Mouse (Mus musculus) olfactory bulb, adult 2 months (tissue): ENCODE data around the gene Fermt3. TPM values are rescaled to one million over a fixed set of nuclear protein-coding genes. Genes with fewer than 3 reads are reported as not detected.
"Not testable (repeated sequence)": the region's sequence is repeated elsewhere in the genome, so short reads cannot be mapped to it uniquely, and the experiment has no call there.

Experiments used
- H3K27ac ChIP-seq: fragments of 200-500 bp; 2 replicates; pipeline ENCODE4 v1.5.1; 2012; ENCODE audit warnings: low read depth, low read length; ENCODE audit not compliant: insufficient read depth
- H3K4me1 ChIP-seq: fragments of 200-500 bp; 2 replicates; pipeline ENCODE4 v1.6.1; 2012; ENCODE audit warnings: low read length; ENCODE audit not compliant: control insufficient read depth, insufficient read depth
- H3K4me3 ChIP-seq: fragments of 200-500 bp; 2 replicates; pipeline ENCODE4 v1.5.1; 2012; ENCODE audit warnings: mild to moderate bottlenecking, low read depth, low read length, moderate library complexity; ENCODE audit not compliant: insufficient read depth
- CTCF ChIP-seq: fragments of 200-500 bp; IDR thresholded peaks from 2 replicates; pipeline ENCODE4 v1.5.1; 2012; ENCODE audit warnings: low read depth, mild to moderate bottlenecking, low read length, moderate library complexity; ENCODE audit not compliant: insufficient read depth
- POLR2A ChIP-seq: fragments of 200-500 bp; IDR thresholded peaks from 2 replicates; pipeline ENCODE4 v1.6.1; 2012; ENCODE audit warnings: mild to moderate bottlenecking, low read depth, low read length, moderate library complexity; ENCODE audit not compliant: insufficient read depth
- WGBS: fragments of 180-500 bp; shearing (Covaris S2); methylation state at CpG from one replicate; pipeline ENCODE4 v1.1.7; 2018; 5-methylcytosine and 5-hydroxymethylcytosine counted together
- polyA plus RNA-seq: library from polyadenylated mRNA; stranded (reverse); fragments of >200 nt; gene quantifications from 2 replicates; pipeline ENCODE4 v1.2.4, GENCODE M21; 2012; ENCODE audit warnings: low replicate concordance; ENCODE audit not compliant: missing spikeins, insufficient read depth, insufficient read length

The Fermt3 gene
- polyA plus RNA-seq, 1 experiment = not detected

DNA sequence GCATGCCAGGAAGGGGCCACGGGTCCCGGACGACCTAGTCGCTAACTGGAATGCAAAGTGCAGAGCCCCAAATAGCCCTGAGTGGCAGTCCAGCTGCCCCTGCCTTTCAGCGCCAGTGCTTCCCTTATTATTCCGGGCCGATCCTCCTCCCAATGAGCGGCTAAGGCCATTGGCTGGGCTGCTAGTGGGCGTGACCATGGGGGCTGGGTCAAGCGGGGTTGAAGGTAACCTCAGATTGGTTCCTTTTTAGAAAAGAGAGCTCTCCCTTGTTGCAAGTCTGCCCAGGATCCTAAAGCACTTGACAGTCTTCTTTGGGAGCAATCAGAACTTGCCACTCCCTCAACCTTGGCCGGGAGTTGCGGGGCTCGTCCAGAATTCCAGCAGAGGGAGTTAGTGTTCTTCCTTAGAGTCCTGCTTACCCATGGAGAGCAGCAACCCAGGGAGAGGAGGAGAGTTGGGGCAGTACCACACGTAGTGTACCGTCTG, 38.5 kb upstream of the Fermt3 start:
- Histone ChIP-seq H3K4me3 (peak overlapping the region; percentile 67), H3K27ac (no peak overlapping the region)
- no peak for TF ChIP-seq POLR2A
- no peak for TF ChIP-seq CTCF

GRCm38 (mm10) chr19:7057126-7057721, 38.0 kb upstream of the Fermt3 start:
- WGBS = 1% methylated on average over 16 of the region's 16 CpGs

More for the DNA sequence above, 38.5 kb upstream of the Fermt3 start:
- H3K4me1 ChIP-seq = peaks cover 23% of the 10 kb centered on the region
- 2% methylated on average over 15 of the region's 15 CpGs for WGBS

GRCm38 (mm10) chr19:7056248-7057087, 37.2 kb upstream of the Fermt3 start, which contains the start of gene Macrod1:
TSS of gene Macrod1 (plus strand) at chr19:7056810.
- no peak within 1 kb of the TSS for H3K27ac ChIP-seq
- peak within 1 kb of the TSS; percentile 67 for H3K4me3 ChIP-seq
- 1% methylated on average over 72 of the region's 72 CpGs for WGBS
- TF ChIP-seq POLR2A (0 out of 2 replicates have a peak, but pooled peaks have one; percentile 29), CTCF (no peak)
- peaks cover 23% of the 10 kb centered on the region for H3K4me1 ChIP-seq

More at GRCm38 (mm10) chr19:7057126-7057721, 38.0 kb upstream of the Fermt3 start:
- TF ChIP-seq POLR2A (no peak), CTCF (no peak)
- Histone ChIP-seq H3K4me1 (peaks cover 23% of the 10 kb centered on the region), H3K27ac (no peak overlapping the region), H3K4me3 (peak overlapping the region; percentile 67)

GRCm38 (mm10) chr19:7055173-7055572, 35.9 kb upstream of the Fermt3 start:
- H3K4me3 ChIP-seq = no peak overlapping the region
- WGBS = 26% methylated on average over 3 of the region's 3 CpGs
- TF ChIP-seq CTCF (no peak), POLR2A (no peak)
- peaks cover 23% of the 10 kb centered on the region for H3K4me1 ChIP-seq
- H3K27ac ChIP-seq = peak overlapping the region; percentile 56

DNA sequence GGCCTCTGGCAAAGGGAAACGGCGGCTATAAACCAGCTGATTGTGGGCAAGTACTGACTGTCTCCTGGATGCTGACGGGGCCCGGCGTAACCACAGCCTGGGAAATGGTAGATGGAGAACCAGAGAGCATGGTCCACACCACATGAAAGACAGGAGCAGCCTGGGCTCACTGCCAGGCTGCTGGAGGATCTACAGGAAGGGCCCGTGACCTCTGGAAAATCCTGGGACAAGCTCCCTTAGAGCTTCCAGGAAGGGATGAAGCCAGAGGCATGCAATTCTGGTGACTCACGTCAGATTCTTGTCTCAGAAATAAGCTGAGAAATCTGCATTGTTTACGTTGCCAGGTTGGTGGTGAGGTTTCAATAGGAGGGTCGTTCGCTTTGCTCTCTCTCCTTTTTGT, 35.5 kb upstream of the Fermt3 start:
- peak overlapping the region; percentile 56 for H3K27ac ChIP-seq
- H3K4me1 ChIP-seq = peaks cover 23% of the 10 kb centered on the region
- 63% methylated on average over 10 of the region's 10 CpGs for WGBS
- no peak overlapping the region for H3K4me3 ChIP-seq
- TF ChIP-seq CTCF (no peak), POLR2A (no peak)

DNA sequence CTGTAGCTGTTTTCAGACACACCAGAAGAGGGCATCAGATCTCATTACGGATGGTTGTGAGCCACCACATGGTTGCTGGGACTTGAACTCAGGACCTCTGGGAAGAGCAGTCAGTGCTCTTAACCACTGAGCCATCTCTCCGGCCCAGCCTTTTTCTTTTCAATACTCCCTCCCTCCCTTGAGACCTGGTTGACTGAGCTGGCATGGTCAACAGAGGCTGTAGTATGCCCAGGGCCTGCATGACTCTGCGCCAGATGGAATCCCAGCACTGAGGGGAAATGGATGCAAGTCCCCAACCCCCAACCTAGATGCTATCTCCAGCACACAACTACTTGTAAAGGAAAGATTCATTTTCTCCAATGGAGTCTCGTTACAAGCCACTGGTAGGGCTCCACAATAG, 34.1 kb upstream of the Fermt3 start:
- not testable (repeated sequence) for H3K4me3 ChIP-seq, H3K27ac ChIP-seq
- peaks cover 23% of the 10 kb centered on the region for H3K4me1 ChIP-seq
- WGBS = 89% methylated on average over 4 of the region's 4 CpGs

- peak overlapping the region; percentile 84 for H3K27ac ChIP-seq
- peaks cover 21% of the 10 kb centered on the region for H3K4me1 ChIP-seq
- H3K4me3 ChIP-seq = no peak overlapping the region
- 21% methylated on average over 4 of the region's 4 CpGs for WGBS
- TF ChIP-seq CTCF = no peak
Observed at GRCm38 (mm10) chr19:7044706-7045105, 25.4 kb upstream of the Fermt3 start.

DNA sequence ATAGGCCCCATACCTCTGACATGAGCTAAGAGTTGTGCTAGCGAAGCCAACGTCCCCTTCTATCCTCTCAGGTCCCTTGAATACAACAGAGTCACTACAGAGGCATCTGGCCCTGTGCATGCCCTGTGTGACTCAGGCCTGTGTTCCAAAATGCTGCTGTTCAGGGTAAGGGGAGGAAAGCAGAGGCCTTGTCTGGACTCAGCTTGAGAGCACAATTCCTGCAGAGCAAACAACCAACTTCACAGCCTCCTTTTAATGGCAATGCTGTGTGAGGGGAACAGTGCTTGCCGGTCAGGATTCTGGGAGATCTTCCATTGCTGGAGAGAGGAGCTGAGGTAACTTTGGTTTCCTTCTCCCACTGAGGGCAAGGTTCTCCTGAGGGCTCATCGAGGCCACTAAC, 25.0 kb upstream of the Fermt3 start:
- H3K4me1 ChIP-seq = peaks cover 21% of the 10 kb centered on the region
- H3K4me3 ChIP-seq = no peak overlapping the region
- TF ChIP-seq CTCF (no peak), POLR2A (no peak)
- WGBS = 44% methylated on average over 4 of the region's 4 CpGs
- peak overlapping the region; percentile 84 for H3K27ac ChIP-seq

GRCm38 (mm10) chr19:7041171-7041570, 21.9 kb upstream of the Fermt3 start:
- Histone ChIP-seq H3K4me3 (no peak overlapping the region), H3K4me1 (peaks cover 26% of the 10 kb centered on the region), H3K27ac (peak overlapping the region; percentile 97; the same call in 1 of the 2 replicates)
- TF ChIP-seq CTCF (no peak), POLR2A (no peak)
- WGBS = 75% methylated on average over 2 of the region's 2 CpGs
